Mouse (Mus musculus) limb, embryonic 11.5 days (tissue): ENCODE measurements at regions not wholly inside any gene's neighbourhood (a gene's known extent, or its start where the extent isn't known, plus 50 kb on each side); places are given as distances from the start of the nearest gene placed in this dataset.

ENCODE experiments used
- ATAC-seq: fragments of 200-750 bp; cut with Nextera tagmentation; 2 replicates; pipeline ENCODE4 v1.8.0; 2017; ENCODE audit warnings: low read depth; ENCODE audit not compliant: insufficient number of reproducible peaks, low FRiP score, low TSS enrichment
- DNase-seq: peaks from one replicate; pipeline ENCODE4 v3.0.0-alpha.2; 2015; ENCODE audit warnings: low spot score
- H3K27ac ChIP-seq: fragments of 300-500 bp; sonication (generic); replicated peaks from 2 replicates; pipeline ENCODE4 v1.5.1; 2014; ENCODE audit warnings: low read depth, mild to moderate bottlenecking, low read length
- H3K27me3 ChIP-seq: fragments of 300-500 bp; sonication (generic); 2 replicates; pipeline ENCODE4 v1.6.1; 2014; ENCODE audit warnings: mild to moderate bottlenecking, low read length, mixed read lengths; ENCODE audit not compliant: control insufficient read depth, insufficient read depth
- H3K36me3 ChIP-seq: fragments of 300-500 bp; sonication (generic); 2 replicates; pipeline ENCODE4 v1.6.1; 2014; ENCODE audit warnings: mild to moderate bottlenecking, low read length, moderate library complexity, mixed read lengths; ENCODE audit not compliant: control insufficient read depth, insufficient read depth
- H3K4me1 ChIP-seq: fragments of 300-500 bp; sonication (generic); 2 replicates; pipeline ENCODE4 v1.6.1; 2014; ENCODE audit warnings: low read length, mixed read lengths; ENCODE audit not compliant: control insufficient read depth, insufficient read depth
- H3K4me2 ChIP-seq: fragments of 300-500 bp; sonication (generic); 2 replicates; pipeline ENCODE4 v1.6.1; 2014; ENCODE audit warnings: low read depth, mild to moderate bottlenecking, moderate library complexity; ENCODE audit not compliant: severe bottlenecking
- H3K4me3 ChIP-seq: fragments of 300-500 bp; sonication (generic); 2 replicates; pipeline ENCODE4 v1.5.1; 2014; ENCODE audit warnings: low read depth, low read length
- H3K9ac ChIP-seq: fragments of 300-500 bp; sonication (generic); 2 replicates; pipeline ENCODE4 v1.6.1; 2014; ENCODE audit warnings: mild to moderate bottlenecking, low read length
- H3K9me3 ChIP-seq: fragments of 300-500 bp; sonication (generic); 2 replicates; pipeline ENCODE4 v1.6.1; 2016; ENCODE audit warnings: low read length; ENCODE audit not compliant: control insufficient read depth
- WGBS: fragments of 180-500 bp; shearing (Covaris S2); extraction: QIAGEN DNeasy Blood & Tissue Kit; methylation state at CpG from one replicate; pipeline ENCODE4 v1.1.7; 2014; 5-methylcytosine and 5-hydroxymethylcytosine counted together

GRCm38 (mm10) chr2:50495141-50496056 is 198.8 kb upstream of the Mmadhc start:
- no peaks in the 10 kb centered on the region for H3K4me1 ChIP-seq
- no peaks in the 10 kb centered on the region for H3K36me3 ChIP-seq
- WGBS = 61% methylated on average over 5 of the region's 5 CpGs
- no peak overlapping the region for H3K4me2 ChIP-seq
- no peak overlapping the region for H3K27ac ChIP-seq
- no peak for DNase-seq
- no peaks in the 10 kb centered on the region for H3K9me3 ChIP-seq
- no peak for ATAC-seq
- no peaks in the 10 kb centered on the region for H3K27me3 ChIP-seq
- H3K9ac ChIP-seq = no peak overlapping the region
- no peak overlapping the region for H3K4me3 ChIP-seq

DNA sequence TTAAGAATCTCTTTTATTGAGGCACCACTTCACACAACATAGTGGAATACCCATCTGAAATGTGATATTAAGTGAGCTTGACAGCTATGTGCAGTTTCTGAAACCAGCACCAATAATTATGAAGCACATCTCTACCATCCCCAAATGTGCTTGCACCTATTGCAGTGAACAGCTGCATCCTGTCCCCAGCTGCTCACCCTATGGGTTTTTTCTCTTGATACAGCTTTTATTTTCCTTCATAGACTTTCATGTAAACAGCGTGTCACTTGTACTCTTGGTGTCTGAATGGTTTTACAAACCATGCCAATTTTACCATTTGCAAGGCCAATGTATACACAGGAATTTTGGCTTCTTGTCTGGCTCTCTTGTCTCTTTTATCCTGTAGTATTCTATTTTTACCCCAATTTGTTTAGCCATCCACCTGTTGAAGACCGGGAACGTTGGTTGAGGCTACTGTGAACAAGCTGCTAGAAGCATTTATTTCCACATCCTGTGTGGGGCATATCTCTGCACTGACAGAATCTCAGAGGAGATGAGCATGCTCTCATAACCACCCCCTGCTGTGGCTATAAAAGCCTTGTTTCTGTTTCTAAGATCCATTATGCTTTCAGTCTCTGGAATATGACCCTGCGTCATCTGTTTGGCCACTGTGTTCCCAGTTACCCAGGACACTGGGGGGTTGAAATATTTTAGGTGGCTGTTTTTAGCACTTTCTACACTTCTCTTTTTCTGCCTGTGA is 197.2 kb upstream of the Mmadhc start:
- no peaks in the 10 kb centered on the region for H3K4me1 ChIP-seq
- ATAC-seq (no peak), DNase-seq (no peak)
- WGBS = 92% methylated on average over 4 of the region's 4 CpGs
- H3K27ac ChIP-seq = no peak overlapping the region
- H3K4me2 ChIP-seq = no peak overlapping the region
- H3K36me3 ChIP-seq = no peaks in the 10 kb centered on the region
- no peak overlapping the region for H3K9ac ChIP-seq
- no peaks in the 10 kb centered on the region for H3K27me3 ChIP-seq
- H3K4me3 ChIP-seq = no peak overlapping the region
- no peaks in the 10 kb centered on the region for H3K9me3 ChIP-seq

- no peaks in the 10 kb centered on the region for H3K9me3 ChIP-seq
- no peak overlapping the region for H3K9ac ChIP-seq
- ATAC-seq (no peak), DNase-seq (peak; percentile 49)
- no peaks in the 10 kb centered on the region for H3K4me1 ChIP-seq
- WGBS = 29% methylated on average over 4 of the region's 4 CpGs
- no peaks in the 10 kb centered on the region for H3K27me3 ChIP-seq
- no peak overlapping the region for H3K27ac ChIP-seq
- H3K4me3 ChIP-seq = no peak overlapping the region
- no peak overlapping the region for H3K4me2 ChIP-seq
- H3K36me3 ChIP-seq = no peaks in the 10 kb centered on the region
Measured at GRCm38 (mm10) chr2:50463799-50464198, 167.2 kb upstream of the Mmadhc start.

DNA sequence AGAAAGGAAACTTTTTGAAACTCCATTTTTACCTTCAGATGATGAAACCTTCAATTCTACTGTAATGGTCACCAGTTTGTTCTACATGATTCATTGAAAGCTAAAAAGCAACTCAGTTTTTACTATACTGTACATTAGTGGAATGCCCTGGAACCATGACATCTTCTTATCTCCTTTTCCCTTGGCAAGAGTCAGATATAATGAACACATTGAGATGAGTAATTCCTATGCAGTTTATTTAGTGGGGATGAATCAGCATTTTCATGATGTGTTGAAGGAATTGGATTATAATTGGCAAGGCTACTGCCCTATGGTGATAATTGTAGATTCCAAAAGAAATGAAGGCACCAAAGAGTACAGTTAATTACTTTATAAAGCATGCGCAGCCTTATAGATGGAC is 165.8 kb upstream of the Mmadhc start:
- H3K36me3 ChIP-seq = no peaks in the 10 kb centered on the region
- DNase-seq = no peak
- H3K9ac ChIP-seq = no peak overlapping the region
- WGBS = 98% methylated on average over 1 of the region's 1 CpGs
- no peaks in the 10 kb centered on the region for H3K9me3 ChIP-seq
- no peak overlapping the region for H3K27ac ChIP-seq
- ATAC-seq = no peak
- no peak overlapping the region for H3K4me2 ChIP-seq
- no peaks in the 10 kb centered on the region for H3K27me3 ChIP-seq
- no peaks in the 10 kb centered on the region for H3K4me1 ChIP-seq
- H3K4me3 ChIP-seq = no peak overlapping the region

DNA sequence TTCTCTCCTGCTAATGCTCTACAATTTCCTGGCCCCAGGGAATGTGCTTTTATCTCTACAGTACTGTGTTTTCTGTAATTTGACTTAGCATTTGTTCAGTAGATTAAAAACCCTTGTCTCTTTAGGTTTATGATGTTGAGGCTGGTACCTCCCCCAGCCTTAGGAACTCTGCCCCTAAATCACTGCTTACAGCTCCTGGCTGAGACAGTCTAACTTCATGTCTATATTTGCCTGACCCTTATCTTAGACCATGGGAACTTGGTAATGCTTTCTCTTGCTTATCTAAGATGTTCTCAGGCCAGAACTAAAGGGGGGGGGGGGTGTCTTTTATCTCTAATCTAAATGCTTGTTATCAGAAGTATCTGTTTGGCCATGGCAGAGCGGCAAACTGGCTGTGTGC is 160.1 kb upstream of the Mmadhc start:
- no peak overlapping the region for H3K9ac ChIP-seq
- WGBS = 83% methylated on average over 1 of the region's 1 CpGs
- no peak overlapping the region for H3K4me3 ChIP-seq
- no peaks in the 10 kb centered on the region for H3K4me1 ChIP-seq
- H3K27ac ChIP-seq = no peak overlapping the region
- H3K4me2 ChIP-seq = no peak overlapping the region
- H3K36me3 ChIP-seq = no peaks in the 10 kb centered on the region
- no peaks in the 10 kb centered on the region for H3K27me3 ChIP-seq
- no peak for DNase-seq
- ATAC-seq = no peak
- no peaks in the 10 kb centered on the region for H3K9me3 ChIP-seq

DNA sequence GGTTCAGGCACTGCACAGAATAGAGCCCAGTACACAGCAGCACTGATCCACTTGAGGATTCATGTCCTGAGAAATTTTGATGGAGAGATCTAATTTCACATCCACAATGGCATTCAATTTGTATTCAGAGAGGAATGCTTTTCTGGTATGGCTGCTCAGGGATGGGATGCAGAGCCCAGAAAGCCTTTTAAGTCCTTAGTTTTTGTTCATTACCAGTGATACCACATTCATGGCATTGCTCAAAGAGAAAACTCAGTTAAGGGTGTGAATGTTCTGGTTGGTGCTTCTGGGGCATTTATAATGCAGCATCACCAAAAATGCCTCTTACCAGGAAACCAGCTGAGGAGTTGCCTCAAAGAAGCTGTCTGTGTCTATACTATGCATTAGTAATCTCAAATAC is 151.5 kb upstream of the Mmadhc start:
- Histone ChIP-seq H3K36me3 (no peaks in the 10 kb centered on the region), H3K4me3 (no peak overlapping the region), H3K9me3 (no peaks in the 10 kb centered on the region), H3K4me1 (no peaks in the 10 kb centered on the region), H3K4me2 (no peak overlapping the region), H3K27ac (no peak overlapping the region), H3K27me3 (no peaks in the 10 kb centered on the region), H3K9ac (no peak overlapping the region)
- ATAC-seq (no peak), DNase-seq (no peak)

GRCm38 (mm10) chr2:50445963-50446485 is 149.4 kb upstream of the Mmadhc start:
- Histone ChIP-seq H3K36me3 (no peaks in the 10 kb centered on the region), H3K9ac (no peak overlapping the region), H3K27me3 (no peaks in the 10 kb centered on the region), H3K4me1 (no peaks in the 10 kb centered on the region), H3K4me2 (no peak overlapping the region), H3K27ac (no peak overlapping the region), H3K9me3 (no peaks in the 10 kb centered on the region), H3K4me3 (no peak overlapping the region)
- no peak for DNase-seq
- no peak for ATAC-seq
- WGBS = 79% methylated on average over 2 of the region's 2 CpGs

- ATAC-seq = no peak
Measured at GRCm38 (mm10) chr2:50440333-50440732, 143.7 kb upstream of the Mmadhc start.

More at GRCm38 (mm10) chr2:50440333-50440732, 143.7 kb upstream of the Mmadhc start:
- Histone ChIP-seq H3K4me3 (no peak overlapping the region), H3K4me1 (no peaks in the 10 kb centered on the region), H3K9ac (no peak overlapping the region), H3K27me3 (no peaks in the 10 kb centered on the region), H3K36me3 (no peaks in the 10 kb centered on the region), H3K9me3 (no peaks in the 10 kb centered on the region), H3K27ac (no peak overlapping the region), H3K4me2 (no peak overlapping the region)
- no peak for DNase-seq
